Mouse (Mus musculus) splenic B cell, adult 2 months (primary cell): ENCODE data around the gene Gm10717.
"Not testable (repeated sequence)": the region's sequence is repeated elsewhere in the genome, so short reads cannot be mapped to it uniquely, and the experiment has no call there.

Source experiments
- DNase-seq: peaks from one replicate; pipeline ENCODE4 v3.0.0-alpha.2; 2011; ENCODE audit warnings: low read depth, low spot score
- H3K27me3 ChIP-seq: 2 replicates; pipeline ENCODE4 v1.6.1; 2012; ENCODE audit warnings: mild to moderate bottlenecking, low read length, moderate library complexity, mixed read lengths; ENCODE audit not compliant: control insufficient read depth, poor library complexity, insufficient read depth, severe bottlenecking
- H3K36me3 ChIP-seq: 2 replicates; pipeline ENCODE4 v1.6.1; 2012; ENCODE audit warnings: mild to moderate bottlenecking, low read length, moderate library complexity, mixed read lengths; ENCODE audit not compliant: control insufficient read depth, poor library complexity, insufficient read depth, severe bottlenecking

Gm10717 gene

DNA sequence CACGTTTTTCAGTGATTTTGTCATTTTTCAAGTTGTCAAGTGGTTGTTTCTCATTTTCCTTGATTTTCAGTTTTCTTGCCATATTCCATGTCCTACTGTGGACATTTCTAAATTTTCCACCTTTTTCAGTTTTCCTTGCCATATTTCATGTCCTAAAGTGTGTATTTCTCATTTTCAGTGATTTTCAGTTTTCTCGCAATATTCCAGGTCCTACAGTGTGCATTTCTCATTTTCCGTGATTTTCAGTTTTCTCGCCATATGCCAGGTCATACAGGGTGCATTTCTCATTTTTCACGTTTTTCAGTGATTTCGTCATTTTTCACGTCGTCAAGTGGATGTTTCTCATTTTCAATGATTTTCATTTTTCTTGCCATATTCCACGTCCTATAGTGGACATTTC is 6.3 kb upstream of the Gm10717 start:
- not testable (repeated sequence) for H3K27me3 ChIP-seq, DNase-seq

GRCm38 (mm10) chr9:3019835-3020727 is 5.1 kb upstream of the Gm10717 start:
- not testable (repeated sequence) for H3K27me3 ChIP-seq, DNase-seq, H3K36me3 ChIP-seq

More for the DNA sequence above, 6.3 kb upstream of the Gm10717 start:
- not testable (repeated sequence) for H3K36me3 ChIP-seq

DNA sequence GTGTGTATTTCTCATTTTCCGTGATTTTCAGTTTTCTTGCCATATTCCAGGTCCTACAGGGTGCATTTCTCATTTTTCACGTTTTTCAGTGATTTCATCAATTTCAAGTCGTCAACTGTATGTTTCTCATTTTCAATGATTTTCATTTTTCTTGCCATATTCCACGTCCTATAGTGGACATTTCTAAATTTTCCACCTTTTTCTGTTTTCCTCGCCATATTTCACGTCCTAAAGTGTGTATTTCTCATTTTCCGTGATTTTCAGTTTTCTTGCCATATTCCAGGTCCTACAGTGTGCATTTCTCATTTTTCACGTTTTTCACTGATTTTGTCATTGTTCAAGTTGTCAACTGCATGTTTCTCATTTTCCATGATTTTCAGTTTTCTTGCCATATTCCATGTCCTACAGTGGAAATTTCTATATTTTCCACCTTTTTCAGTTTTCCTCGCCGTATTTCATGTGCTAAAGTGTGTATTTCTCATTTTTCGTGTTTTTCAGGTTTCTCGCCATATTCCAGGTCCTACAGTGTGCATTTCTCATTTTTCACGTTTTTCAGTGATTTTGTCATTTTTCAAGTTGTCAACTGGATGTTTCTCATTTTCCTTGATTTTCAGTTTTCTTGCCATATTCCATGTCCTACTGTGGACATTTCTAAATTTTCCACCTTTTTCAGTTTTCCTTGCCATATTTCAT is 2.8 kb upstream of the Gm10717 start:
- not testable (repeated sequence) for H3K36me3 ChIP-seq, H3K27me3 ChIP-seq
- peak; percentile 41 for DNase-seq

DNA sequence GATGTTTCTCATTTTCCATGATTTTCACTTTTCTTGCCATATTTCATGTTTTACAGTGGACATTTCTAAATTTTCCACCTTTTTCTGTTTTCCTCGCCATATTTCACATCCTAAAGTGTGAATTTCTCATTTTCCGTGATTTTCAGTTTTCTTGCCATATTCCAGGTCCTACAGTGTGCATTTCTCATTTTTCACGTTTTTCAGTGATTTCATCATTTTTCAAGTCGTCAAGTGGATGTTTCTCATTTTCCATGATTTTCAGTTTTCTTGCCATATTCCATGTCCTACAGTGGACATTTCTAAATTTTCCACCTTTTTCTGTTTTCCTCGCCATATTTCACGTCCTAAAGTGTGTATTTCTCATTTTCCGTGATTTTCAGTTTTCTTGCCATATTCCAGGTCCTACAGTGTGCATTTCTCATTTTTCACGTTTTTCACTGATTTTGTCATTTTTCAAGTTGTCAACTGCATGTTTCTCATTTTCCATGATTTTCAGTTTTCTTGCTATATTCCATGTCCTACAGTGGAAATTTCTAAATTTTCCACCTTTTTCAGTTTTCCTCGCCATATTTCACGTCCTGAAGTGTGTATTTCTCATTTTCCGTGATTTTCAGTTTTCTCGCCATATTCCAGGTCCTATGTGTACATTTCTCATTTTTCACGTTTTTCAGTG is 1.8 kb upstream of the Gm10717 start, which contains the start of gene Gm10718:
Gm10718 (plus strand) TSS at position 236 of the 673 bp plus-strand sequence.
- H3K27me3 ChIP-seq, H3K36me3 ChIP-seq, DNase-seq: not testable (repeated sequence)

DNA sequence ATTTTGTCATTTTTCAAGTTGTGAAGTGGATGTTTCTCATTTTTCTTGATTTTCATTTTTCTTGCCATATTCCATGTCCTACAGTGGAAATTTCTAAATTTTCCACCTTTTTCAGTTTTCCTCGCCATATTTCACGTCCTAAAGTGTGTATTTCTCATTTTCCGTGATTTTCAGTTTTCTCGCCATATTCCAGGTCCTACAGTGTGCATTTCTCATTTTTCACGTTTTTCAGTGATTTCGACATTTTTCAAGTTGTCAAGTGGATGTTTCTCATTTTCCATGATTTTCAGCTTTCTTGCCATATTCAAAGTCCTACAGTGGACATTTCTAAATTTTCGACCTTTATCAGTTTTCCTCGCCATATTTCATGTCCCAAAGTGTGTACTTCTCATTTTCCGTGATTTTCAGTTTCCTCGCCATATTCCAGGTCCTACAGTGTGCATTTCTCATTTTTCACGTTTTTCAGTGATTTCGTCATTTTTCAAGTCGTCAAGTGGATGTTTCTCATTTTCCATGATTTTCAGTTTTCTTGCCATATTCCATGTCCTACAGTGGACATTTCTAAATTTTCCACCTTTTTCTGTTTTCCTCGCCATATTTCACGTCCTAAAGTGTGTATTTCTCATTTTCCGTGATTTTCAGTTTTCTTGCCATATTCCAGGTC is 1.1 kb upstream of the Gm10717 start:
- not testable (repeated sequence) for H3K36me3 ChIP-seq, H3K27me3 ChIP-seq, DNase-seq

DNA sequence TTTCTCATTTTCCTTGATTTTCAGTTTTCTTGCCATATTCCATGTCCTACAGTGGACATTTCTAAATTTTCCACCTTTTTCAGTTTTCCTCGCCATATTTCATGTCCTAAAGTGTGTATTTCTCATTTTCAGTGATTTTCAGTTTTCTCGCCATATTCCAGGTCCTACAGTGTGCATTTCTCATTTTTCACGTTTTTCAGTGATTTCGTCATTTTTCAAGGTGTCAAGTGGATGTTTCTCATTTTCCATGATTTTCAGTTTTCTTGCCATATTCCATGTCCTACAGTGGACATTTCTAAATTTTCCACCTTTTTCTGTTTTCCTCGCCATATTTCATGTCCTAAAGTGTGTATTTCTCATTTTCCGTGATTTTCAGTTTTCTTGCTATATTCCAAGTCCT is 436 bp downstream of the Gm10717 start:
- not testable (repeated sequence) for H3K36me3 ChIP-seq, DNase-seq, H3K27me3 ChIP-seq

GRCm38 (mm10) chr9:3026136-3026535 is 919 bp downstream of the Gm10717 start:
- DNase-seq, H3K36me3 ChIP-seq, H3K27me3 ChIP-seq: not testable (repeated sequence)

- DNase-seq, H3K36me3 ChIP-seq, H3K27me3 ChIP-seq: not testable (repeated sequence)
Measured at GRCm38 (mm10) chr9:3026741-3027140, 1.5 kb downstream of the Gm10717 start.

- not testable (repeated sequence) for H3K27me3 ChIP-seq, H3K36me3 ChIP-seq
- DNase-seq: peak; percentile 58
Measured at GRCm38 (mm10) chr9:3027200-3027599, 2.0 kb downstream of the Gm10717 start.

DNA sequence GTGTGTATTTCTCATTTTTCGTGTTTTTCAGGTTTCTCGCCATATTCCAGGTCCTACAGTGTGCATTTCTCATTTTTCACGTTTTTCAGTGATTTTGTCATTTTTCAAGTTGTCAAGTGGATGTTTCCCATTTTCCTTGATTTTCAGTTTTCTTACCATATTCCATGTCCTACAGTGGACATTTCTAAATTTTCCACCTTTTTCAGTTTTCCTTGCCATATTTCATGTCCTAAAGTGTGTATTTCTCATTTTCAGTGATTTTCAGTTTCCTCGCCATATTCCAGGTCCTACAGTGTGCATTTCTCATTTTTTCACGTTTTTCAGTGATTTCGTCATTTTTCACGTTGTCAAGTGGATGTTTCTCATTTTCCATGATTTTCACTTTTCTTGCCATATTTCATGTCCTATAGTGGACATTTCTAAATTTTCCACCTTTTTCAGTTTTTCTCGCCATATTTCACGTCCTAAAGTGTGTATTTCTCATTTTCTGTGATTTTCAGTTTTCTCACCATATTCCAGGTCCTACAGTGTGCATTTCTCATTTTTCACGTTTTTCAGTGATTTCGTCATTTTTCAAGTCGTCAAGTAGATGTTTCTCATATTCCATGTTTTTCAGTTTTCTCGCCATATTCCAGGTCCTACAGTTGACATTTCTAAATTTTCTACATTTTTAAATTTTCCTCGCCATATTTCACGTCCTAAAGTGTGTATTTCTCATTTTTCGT is 4.2 kb downstream of the Gm10717 start:
- DNase-seq, H3K36me3 ChIP-seq, H3K27me3 ChIP-seq: not testable (repeated sequence)

DNA sequence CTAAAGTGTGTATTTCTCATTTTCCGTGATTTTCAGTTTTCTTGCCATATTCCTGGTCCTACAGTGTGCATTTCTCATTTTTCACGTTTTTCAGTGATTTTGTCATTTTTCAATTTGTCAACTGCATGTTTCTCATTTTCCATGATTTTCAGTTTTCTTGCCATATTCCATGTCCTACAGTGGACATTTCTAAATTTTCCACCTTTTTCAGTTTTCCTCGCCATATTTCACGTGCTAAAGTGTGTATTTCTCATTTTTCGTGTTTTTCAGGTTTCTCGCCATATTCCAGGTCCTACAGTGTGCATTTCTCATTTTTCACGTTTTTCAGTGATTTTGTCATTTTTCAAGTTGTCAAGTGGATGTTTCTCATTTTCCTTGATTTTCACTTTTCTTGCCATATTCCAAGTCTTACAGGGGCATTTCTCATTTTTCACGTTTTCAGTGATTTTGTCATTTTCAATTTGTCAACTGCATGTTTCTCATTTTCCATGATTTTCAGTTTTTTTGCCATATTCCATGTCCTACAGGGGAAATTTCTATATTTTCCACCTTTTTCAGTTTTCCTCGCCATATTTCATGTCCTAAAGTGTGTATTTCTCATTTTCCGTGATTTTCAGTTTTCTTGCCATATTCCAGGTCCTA is 5.6 kb downstream of the Gm10717 start:
- H3K36me3 ChIP-seq, H3K27me3 ChIP-seq: not testable (repeated sequence)
- DNase-seq: peak; percentile 86

GRCm38 (mm10) chr9:3034299-3034698 is 9.1 kb downstream of the Gm10717 start, which contains the start of gene Gm17535:
Gene Gm17535 (plus strand): TSS chr9:3034599.
- DNase-seq, H3K36me3 ChIP-seq, H3K27me3 ChIP-seq: not testable (repeated sequence)

DNA sequence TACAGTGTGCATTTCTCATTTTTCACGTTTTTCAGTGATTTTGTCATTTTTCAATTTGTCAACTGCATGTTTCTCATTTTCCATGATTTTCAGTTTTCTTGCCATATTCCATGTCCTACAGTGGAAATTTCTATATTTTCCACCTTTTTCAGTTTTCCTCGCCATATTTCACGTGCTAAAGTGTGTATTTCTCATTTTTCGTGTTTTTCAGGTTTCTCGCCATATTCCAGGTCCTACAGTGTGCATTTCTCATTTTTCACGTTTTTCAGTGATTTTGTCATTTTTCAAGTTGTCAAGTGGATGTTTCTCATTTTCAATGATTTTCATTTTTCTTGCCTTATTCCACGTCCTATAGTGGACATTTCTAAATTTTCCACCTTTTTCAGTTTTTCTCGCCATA is 11.4 kb downstream of the Gm10717 start, which contains the start of gene Gm10715:
Gm10715 (plus strand) TSS at position 301 of the 400 bp plus-strand sequence.
- DNase-seq, H3K36me3 ChIP-seq, H3K27me3 ChIP-seq: not testable (repeated sequence)
